Mouse (Mus musculus) hindbrain, postnatal 0 days (tissue): ENCODE results near the gene Ccdc88c. TPM values are rescaled to one million over a fixed set of nuclear protein-coding genes. Genes with fewer than 3 reads are reported as not detected.
A peak's percentile ranks its signal among the peaks of the same experiment; 100 is the strongest.

Experiments
- ATAC-seq: fragments of 200-750 bp; cut with Nextera tagmentation; 2 replicates; pipeline ENCODE4 v1.8.0; 2017; ENCODE audit warnings: mild to moderate bottlenecking, moderate TSS enrichment, moderate library complexity
- DNase-seq: peaks from one replicate; pipeline ENCODE4 v3.0.0-alpha.2; 2015; ENCODE audit warnings: low spot score
- H3K27ac ChIP-seq: fragments of 300-500 bp; sonication (generic); 2 replicates; pipeline ENCODE4 v1.5.1; 2014; ENCODE audit warnings: mild to moderate bottlenecking
- H3K27me3 ChIP-seq: fragments of 300-500 bp; sonication (generic); 2 replicates; pipeline ENCODE4 v1.6.1; 2014; ENCODE audit warnings: low read length, mixed read lengths; ENCODE audit not compliant: insufficient read depth
- H3K36me3 ChIP-seq: fragments of 300-500 bp; sonication (generic); 2 replicates; pipeline ENCODE4 v1.6.1; 2014; ENCODE audit warnings: low read length, mixed read lengths; ENCODE audit not compliant: insufficient read depth
- H3K4me1 ChIP-seq: fragments of 300-500 bp; sonication (generic); 2 replicates; pipeline ENCODE4 v1.6.1; 2014; ENCODE audit warnings: antibody characterized with exemption, low read length, mixed read lengths; ENCODE audit not compliant: insufficient read depth
- H3K4me2 ChIP-seq: fragments of 300-500 bp; sonication (generic); 2 replicates; pipeline ENCODE4 v1.6.1; 2014; ENCODE audit warnings: low read depth, mild to moderate bottlenecking, low read length, moderate library complexity, mixed read lengths
- H3K4me3 ChIP-seq: fragments of 300-500 bp; sonication (generic); 2 replicates; pipeline ENCODE4 v1.5.1; 2014; ENCODE audit warnings: low read length
- H3K9ac ChIP-seq: fragments of 300-500 bp; sonication (generic); replicated peaks from 2 replicates; pipeline ENCODE4 v1.6.1; 2014; ENCODE audit warnings: mild to moderate bottlenecking, low read length, moderate library complexity, mixed read lengths
- H3K9me3 ChIP-seq: fragments of 300-500 bp; sonication (generic); 2 replicates; pipeline ENCODE4 v1.6.1; 2016; ENCODE audit warnings: low read length, mixed read lengths
- CTCF ChIP-seq: IDR thresholded peaks from 2 replicates; pipeline ENCODE4 v1.5.1; 2016; ENCODE audit warnings: antibody characterized with exemption, control low read depth, low read depth
- WGBS: fragments of 180-500 bp; shearing (Covaris S2); extraction: QIAGEN DNeasy Blood & Tissue Kit; methylation state at CpG from one replicate; pipeline ENCODE4 v1.1.7; 2014; 5-methylcytosine and 5-hydroxymethylcytosine counted together
- polyA plus RNA-seq: library from polyadenylated mRNA; unstranded; fragments of >200 nt; fragmentation: Nextera tagmentation; extraction: Ambion mirVana; gene quantifications from 2 replicates; pipeline ENCODE4 v1.2.1, GENCODE M21; 2015
- total RNA-seq: library from RNA; depleted of rRNA; stranded (reverse); fragments of >200 nt; gene quantifications from 2 replicates; pipeline ENCODE4 v1.2.3, GENCODE M21; 2014

Ccdc88c gene
- total and polyA plus RNA-seq, 2 experiments from 2014 or later: 11.2 to 17.7 TPM

DNA sequence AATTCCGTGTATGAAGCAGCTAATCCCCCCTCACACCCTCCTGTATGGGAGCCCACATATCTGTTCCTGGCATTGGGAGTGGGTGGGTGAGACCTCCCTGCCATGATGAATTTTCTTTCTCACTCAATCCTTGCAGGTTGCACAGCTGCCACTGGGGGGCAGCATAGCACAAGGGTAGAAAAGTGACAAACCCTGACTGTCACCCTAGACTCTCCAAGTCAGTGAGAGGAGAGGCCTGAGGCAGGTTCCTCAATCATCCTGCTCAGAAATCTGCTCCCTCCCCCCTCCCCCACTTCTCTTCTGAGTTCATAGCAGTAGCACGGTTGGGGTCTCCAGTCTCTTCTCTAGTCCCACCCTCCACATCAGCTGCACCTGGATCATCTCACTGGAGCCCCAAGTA is 92.7 kb downstream of the Ccdc88c start:
- DNase-seq: peak; percentile 86
- Histone ChIP-seq H3K27me3 (no peaks in the 10 kb centered on the region), H3K4me3 (no peak overlapping the region), H3K9me3 (no peaks in the 10 kb centered on the region), H3K4me2 (no peak overlapping the region), H3K27ac (no peak overlapping the region), H3K9ac (no peak overlapping the region), H3K4me1 (no peaks in the 10 kb centered on the region), H3K36me3 (peaks cover 21% of the 10 kb centered on the region; the same call in 1 of the 2 replicates)
- WGBS: 16% methylated on average over 2 of the region's 2 CpGs
- peak; percentile 59 for ATAC-seq
- TF ChIP-seq CTCF: peak; percentile 92

DNA sequence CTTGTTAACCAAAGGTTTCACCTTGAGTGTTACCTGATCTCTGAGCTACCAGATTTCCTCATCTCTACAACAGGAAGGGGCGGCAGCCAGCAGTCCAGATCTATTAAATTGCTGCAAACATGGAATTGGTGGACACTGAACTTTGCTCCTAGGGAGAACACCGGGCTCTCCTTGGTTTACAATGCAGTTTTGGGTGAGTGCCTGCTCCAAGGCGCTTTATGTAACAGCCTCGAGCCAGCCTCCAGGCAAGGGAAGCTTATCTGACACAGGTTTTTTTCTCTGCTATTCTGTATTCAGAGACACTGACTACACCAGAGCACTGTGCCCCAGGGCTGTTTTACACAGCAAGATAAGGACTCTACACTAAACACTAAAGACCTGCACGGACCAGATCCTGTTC is 94.1 kb downstream of the Ccdc88c start:
- Histone ChIP-seq H3K27me3 (no peaks in the 10 kb centered on the region), H3K27ac (no peak overlapping the region), H3K9ac (no peak overlapping the region), H3K4me3 (no peak overlapping the region), H3K4me2 (no peak overlapping the region), H3K4me1 (no peaks in the 10 kb centered on the region), H3K9me3 (no peaks in the 10 kb centered on the region), H3K36me3 (peaks cover 20% of the 10 kb centered on the region; the same call in 1 of the 2 replicates)
- ATAC-seq (no peak), DNase-seq (no peak)
- no peak for TF ChIP-seq CTCF
- 94% methylated on average over 5 of the region's 5 CpGs for WGBS

DNA sequence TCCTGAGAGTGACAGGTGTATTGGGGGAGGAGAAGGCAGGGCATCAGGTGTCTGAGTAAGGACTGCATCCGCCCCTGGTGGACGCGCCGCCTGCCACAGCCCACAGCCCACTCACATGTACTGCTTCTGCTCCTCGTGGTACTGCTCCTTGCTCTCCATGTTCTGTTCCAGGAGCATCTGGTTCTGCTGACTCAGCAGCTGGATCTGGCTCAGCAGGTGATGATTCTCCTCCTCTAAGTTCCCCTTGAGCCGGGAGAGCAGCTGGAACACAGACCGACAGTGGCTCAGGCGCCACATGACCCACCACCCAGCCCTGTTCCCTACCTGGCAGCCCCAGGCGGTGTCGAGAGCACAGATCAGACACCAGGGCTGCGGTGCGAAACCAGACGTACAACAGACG is 97.2 kb downstream of the Ccdc88c start:
- Histone ChIP-seq H3K36me3 (peaks cover 18% of the 10 kb centered on the region; the same call in 1 of the 2 replicates), H3K9me3 (no peaks in the 10 kb centered on the region), H3K27ac (no peak overlapping the region), H3K4me2 (no peak overlapping the region), H3K27me3 (no peaks in the 10 kb centered on the region), H3K9ac (no peak overlapping the region), H3K4me3 (no peak overlapping the region), H3K4me1 (no peaks in the 10 kb centered on the region)
- no peak for TF ChIP-seq CTCF
- no peak for ATAC-seq
- WGBS: 94% methylated on average over 14 of the region's 14 CpGs
- no peak for DNase-seq

DNA sequence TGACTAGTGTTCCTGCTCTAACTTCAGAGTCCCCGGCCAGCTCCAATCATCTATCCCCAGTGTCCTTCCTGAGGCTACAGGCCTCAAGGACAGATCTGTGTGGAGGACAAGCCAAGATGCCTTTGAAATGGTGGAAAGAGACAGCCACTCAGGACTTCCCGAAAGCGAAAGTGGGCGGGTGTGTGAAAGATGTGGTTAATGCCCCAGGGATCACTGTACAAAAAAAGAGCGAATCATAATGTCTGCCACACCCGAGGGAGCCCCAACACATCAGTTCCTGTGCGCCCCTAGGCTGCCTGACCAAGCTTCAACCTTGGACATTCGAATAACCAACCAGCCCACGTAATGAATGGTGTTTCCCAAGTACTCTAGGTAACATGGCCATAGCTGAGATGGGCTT is 100.6 kb downstream of the Ccdc88c start:
- H3K36me3 ChIP-seq: peaks cover 18% of the 10 kb centered on the region; the same call in 1 of the 2 replicates

DNA sequence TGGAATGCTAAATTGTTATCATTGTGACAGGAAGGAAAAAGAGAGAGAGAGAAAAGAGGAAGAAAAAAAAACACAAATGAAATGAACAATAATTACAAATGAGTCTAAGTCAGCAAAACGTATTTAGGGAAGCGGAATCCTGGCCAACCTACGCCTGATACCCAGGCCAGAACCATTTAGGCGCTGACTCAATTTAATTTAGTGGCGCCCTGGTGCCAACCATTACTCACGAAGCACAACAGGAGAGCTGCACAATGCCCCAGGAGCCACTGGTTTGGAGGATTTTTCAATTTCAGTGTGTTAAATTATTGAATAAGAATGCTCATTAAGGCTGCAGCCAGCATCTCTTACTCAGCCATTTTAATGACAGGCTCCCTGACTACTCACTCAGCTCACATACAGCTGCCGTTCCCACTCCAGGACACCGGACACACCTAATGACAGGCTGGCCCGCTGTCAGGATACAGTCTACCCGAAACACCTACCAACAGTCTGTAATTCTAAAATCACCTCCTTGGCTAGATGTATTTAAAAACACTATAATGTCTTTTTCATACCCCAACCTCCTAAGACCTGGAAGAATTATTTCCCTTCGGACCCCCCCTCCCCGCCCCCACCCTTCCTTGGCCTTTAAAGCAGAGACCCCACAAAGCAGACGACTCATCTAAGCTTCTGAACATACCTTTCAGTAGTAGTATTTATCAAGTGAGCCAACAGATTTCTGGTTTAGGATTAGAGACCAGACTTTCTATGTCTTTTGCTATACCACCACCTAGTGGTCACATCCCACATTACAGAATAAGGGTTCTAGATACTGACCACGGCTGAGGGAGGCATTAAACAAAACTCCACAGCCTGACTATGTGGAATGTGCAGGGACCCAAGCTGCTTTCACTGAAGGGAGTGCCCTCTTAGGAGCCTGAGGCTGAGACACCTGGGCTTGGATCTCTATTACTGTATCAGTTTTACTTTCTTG is 102.9 kb downstream of the Ccdc88c start:
- no peak overlapping the region for H3K27ac ChIP-seq
- H3K27me3 ChIP-seq: no peaks in the 10 kb centered on the region
- H3K9me3 ChIP-seq: no peaks in the 10 kb centered on the region
- DNase-seq (peak; percentile 94), ATAC-seq (peak; percentile 66)
- TF ChIP-seq CTCF: peak; percentile 84
- H3K4me1 ChIP-seq: no peaks in the 10 kb centered on the region
- H3K36me3 ChIP-seq: peaks cover 6% of the 10 kb centered on the region; the same call in 1 of the 2 replicates
- WGBS: 52% methylated on average over 14 of the region's 14 CpGs
- H3K9ac ChIP-seq: no peak overlapping the region
- no peak overlapping the region for H3K4me2 ChIP-seq
- no peak overlapping the region for H3K4me3 ChIP-seq

More for the DNA sequence above, 100.6 kb downstream of the Ccdc88c start:
- no peak for ATAC-seq
- Histone ChIP-seq H3K9ac (no peak overlapping the region), H3K4me3 (no peak overlapping the region), H3K4me2 (no peak overlapping the region), H3K27ac (no peak overlapping the region), H3K9me3 (no peaks in the 10 kb centered on the region), H3K4me1 (no peaks in the 10 kb centered on the region), H3K27me3 (no peaks in the 10 kb centered on the region)
- WGBS: 94% methylated on average over 9 of the region's 9 CpGs
- no peak for DNase-seq
- TF ChIP-seq CTCF: no peak

DNA sequence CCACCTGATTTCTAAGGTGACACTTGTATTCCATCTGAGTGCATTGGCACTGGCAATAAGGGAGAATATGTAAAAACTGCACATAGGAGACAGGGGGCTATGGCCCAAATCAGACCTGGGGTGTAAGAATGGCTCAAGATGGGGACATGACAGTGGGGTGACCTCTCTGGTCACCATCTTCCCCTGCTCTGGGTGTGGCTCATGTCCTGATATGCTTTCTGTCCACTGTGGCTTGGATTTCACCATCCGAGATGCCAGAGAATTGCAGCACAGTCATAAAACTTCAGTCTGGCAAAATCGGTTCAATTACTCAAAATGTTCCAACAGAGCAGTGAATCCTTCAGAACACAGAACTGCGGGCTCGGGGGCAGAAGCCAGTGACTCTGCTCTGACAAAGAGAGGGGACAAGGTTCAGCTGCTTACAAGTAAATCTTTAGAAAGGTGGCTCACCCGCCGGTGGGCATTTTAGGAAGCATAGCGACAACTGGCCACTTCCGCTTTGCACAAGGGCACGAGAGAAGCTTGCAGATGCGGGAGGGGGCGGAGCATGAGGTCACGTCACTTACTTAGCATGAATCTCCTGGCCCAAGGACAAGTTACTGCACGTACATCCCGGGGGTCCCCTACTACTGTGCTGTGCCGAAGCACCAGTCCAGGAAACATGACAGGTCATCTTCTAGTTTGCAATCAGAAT is 104.1 kb downstream of the Ccdc88c start:
- Histone ChIP-seq H3K9ac (no peak overlapping the region), H3K36me3 (peaks cover 6% of the 10 kb centered on the region; the same call in 1 of the 2 replicates), H3K4me1 (no peaks in the 10 kb centered on the region), H3K9me3 (no peaks in the 10 kb centered on the region), H3K27me3 (no peaks in the 10 kb centered on the region), H3K4me3 (no peak overlapping the region), H3K4me2 (no peak overlapping the region), H3K27ac (no peak overlapping the region)
- DNase-seq: no peak
- ATAC-seq: no peak
- 85% methylated on average over 15 of the region's 15 CpGs for WGBS
- TF ChIP-seq CTCF: no peak
